Mouse (Mus musculus) embryonic facial prominence, embryonic 11.5 days (tissue): ENCODE results near the gene Eral1. TPM values are rescaled to one million over a fixed set of nuclear protein-coding genes. Genes with fewer than 3 reads are reported as not detected.
A peak's percentile ranks its signal among the peaks of the same experiment; 100 is the strongest.

Source experiments
- ATAC-seq: fragments of 200-750 bp; cut with Nextera tagmentation; replicated peaks from 2 replicates; pipeline ENCODE4 v1.8.0; 2017; ENCODE audit warnings: low read depth; ENCODE audit not compliant: insufficient number of reproducible peaks, low FRiP score, low TSS enrichment
- DNase-seq: peaks from one replicate; pipeline ENCODE4 v3.0.0-alpha.2; 2015; ENCODE audit warnings: low spot score
- H3K27ac ChIP-seq: fragments of 300-500 bp; sonication (generic); replicated peaks from 2 replicates; pipeline ENCODE4 v1.5.1; 2014; ENCODE audit warnings: mild to moderate bottlenecking, low read depth, low read length, control low read depth
- H3K27me3 ChIP-seq: fragments of 300-500 bp; sonication (generic); 2 replicates; pipeline ENCODE4 v1.6.1; 2014; ENCODE audit warnings: mild to moderate bottlenecking, low read length, moderate library complexity, mixed read lengths; ENCODE audit not compliant: control insufficient read depth, insufficient read depth
- H3K36me3 ChIP-seq: fragments of 300-500 bp; sonication (generic); replicated peaks from 2 replicates; pipeline ENCODE4 v1.6.1; 2014; ENCODE audit warnings: low read depth, mild to moderate bottlenecking, low read length, moderate library complexity, mixed read lengths; ENCODE audit not compliant: control insufficient read depth, insufficient read depth
- H3K4me1 ChIP-seq: fragments of 300-500 bp; sonication (generic); 2 replicates; pipeline ENCODE4 v1.6.1; 2014; ENCODE audit warnings: low read length, mixed read lengths; ENCODE audit not compliant: control insufficient read depth, insufficient read depth
- H3K4me2 ChIP-seq: fragments of 300-500 bp; sonication (generic); 2 replicates; pipeline ENCODE4 v1.6.1; 2014; ENCODE audit warnings: low read depth, mild to moderate bottlenecking, control low read depth, low read length, moderate library complexity
- H3K4me3 ChIP-seq: fragments of 300-500 bp; sonication (generic); 2 replicates; pipeline ENCODE4 v1.5.1; 2014; ENCODE audit warnings: low read depth, low read length, control low read depth
- H3K9ac ChIP-seq: fragments of 300-500 bp; sonication (generic); replicated peaks from 2 replicates; pipeline ENCODE4 v1.6.1; 2014; ENCODE audit warnings: mild to moderate bottlenecking, control low read depth, low read length
- H3K9me3 ChIP-seq: fragments of 300-500 bp; sonication (generic); replicated peaks from 2 replicates; pipeline ENCODE4 v1.6.1; 2016; ENCODE audit warnings: mild to moderate bottlenecking, low read length, inconsistent platforms, mixed read lengths; ENCODE audit not compliant: control insufficient read depth
- WGBS: fragments of 180-500 bp; shearing (Covaris S2); extraction: QIAGEN DNeasy Blood & Tissue Kit; methylation state at CpG from one replicate; pipeline ENCODE4 v1.1.7; 2014; 5-methylcytosine and 5-hydroxymethylcytosine counted together
- polyA plus RNA-seq: library from polyadenylated mRNA; unstranded; fragments of >200 nt; fragmentation: Nextera tagmentation; extraction: Ambion mirVana; gene quantifications from 2 replicates; pipeline ENCODE4 v1.2.1, GENCODE M21; 2014

The Eral1 gene
- polyA plus RNA-seq, 1 experiment from 2014 or later, result 37.5 TPM

- H3K27ac ChIP-seq, result no peak overlapping the region
- ATAC-seq (no peak), DNase-seq (no peak)
- no peak overlapping the region for H3K4me2 ChIP-seq
- 90% methylated on average over 5 of the region's 5 CpGs for WGBS
- no peak overlapping the region for H3K9ac ChIP-seq
- no peaks in the 10 kb centered on the region for H3K36me3 ChIP-seq
- no peaks in the 10 kb centered on the region for H3K4me1 ChIP-seq
- H3K9me3 ChIP-seq, result no peaks in the 10 kb centered on the region
- no peaks in the 10 kb centered on the region for H3K27me3 ChIP-seq
- H3K4me3 ChIP-seq, result no peak overlapping the region
Observed at GRCm38 (mm10) chr11:78102142-78102541, 22.0 kb upstream of the Eral1 start.

- WGBS, result 95% methylated on average over 11 of the region's 11 CpGs
Observed at GRCm38 (mm10) chr11:78100746-78101145, 20.6 kb upstream of the Eral1 start.

GRCm38 (mm10) chr11:78097077-78097476 is 16.9 kb upstream of the Eral1 start:
- no peak overlapping the region for H3K9ac ChIP-seq
- H3K36me3 ChIP-seq, result no peaks in the 10 kb centered on the region
- H3K4me1 ChIP-seq, result peaks cover 3% of the 10 kb centered on the region; the same call in 1 of the 2 replicates
- no peaks in the 10 kb centered on the region for H3K27me3 ChIP-seq
- 48% methylated on average over 3 of the region's 3 CpGs for WGBS
- H3K4me2 ChIP-seq, result peak overlapping the region; percentile 1; the same call in 1 of the 2 replicates
- H3K4me3 ChIP-seq, result no peak overlapping the region
- DNase-seq (no peak), ATAC-seq (no peak)
- H3K27ac ChIP-seq, result no peak overlapping the region
- no peaks in the 10 kb centered on the region for H3K9me3 ChIP-seq

More at GRCm38 (mm10) chr11:78100746-78101145, 20.6 kb upstream of the Eral1 start:
- no peak for DNase-seq
- no peak overlapping the region for H3K4me2 ChIP-seq
- no peak overlapping the region for H3K4me3 ChIP-seq
- H3K9me3 ChIP-seq, result no peaks in the 10 kb centered on the region
- no peaks in the 10 kb centered on the region for H3K36me3 ChIP-seq
- no peaks in the 10 kb centered on the region for H3K27me3 ChIP-seq
- no peak for ATAC-seq
- no peak overlapping the region for H3K9ac ChIP-seq
- H3K4me1 ChIP-seq, result peaks cover 3% of the 10 kb centered on the region; the same call in 1 of the 2 replicates
- H3K27ac ChIP-seq, result no peak overlapping the region

GRCm38 (mm10) chr11:78095144-78095516 is 14.9 kb upstream of the Eral1 start:
- no peaks in the 10 kb centered on the region for H3K36me3 ChIP-seq
- WGBS, result 29% methylated on average over 5 of the region's 5 CpGs
- peak overlapping the region; percentile 75 for H3K4me2 ChIP-seq
- no peaks in the 10 kb centered on the region for H3K9me3 ChIP-seq
- peak overlapping the region; percentile 82 for H3K4me3 ChIP-seq
- peaks cover 3% of the 10 kb centered on the region; the same call in 1 of the 2 replicates for H3K4me1 ChIP-seq
- 0 out of 2 replicates have a peak overlapping the region, but pooled peaks have one; percentile 35 for H3K27ac ChIP-seq
- DNase-seq (no peak), ATAC-seq (no peak)
- H3K9ac ChIP-seq, result peak overlapping the region; percentile 81
- H3K27me3 ChIP-seq, result no peaks in the 10 kb centered on the region

DNA sequence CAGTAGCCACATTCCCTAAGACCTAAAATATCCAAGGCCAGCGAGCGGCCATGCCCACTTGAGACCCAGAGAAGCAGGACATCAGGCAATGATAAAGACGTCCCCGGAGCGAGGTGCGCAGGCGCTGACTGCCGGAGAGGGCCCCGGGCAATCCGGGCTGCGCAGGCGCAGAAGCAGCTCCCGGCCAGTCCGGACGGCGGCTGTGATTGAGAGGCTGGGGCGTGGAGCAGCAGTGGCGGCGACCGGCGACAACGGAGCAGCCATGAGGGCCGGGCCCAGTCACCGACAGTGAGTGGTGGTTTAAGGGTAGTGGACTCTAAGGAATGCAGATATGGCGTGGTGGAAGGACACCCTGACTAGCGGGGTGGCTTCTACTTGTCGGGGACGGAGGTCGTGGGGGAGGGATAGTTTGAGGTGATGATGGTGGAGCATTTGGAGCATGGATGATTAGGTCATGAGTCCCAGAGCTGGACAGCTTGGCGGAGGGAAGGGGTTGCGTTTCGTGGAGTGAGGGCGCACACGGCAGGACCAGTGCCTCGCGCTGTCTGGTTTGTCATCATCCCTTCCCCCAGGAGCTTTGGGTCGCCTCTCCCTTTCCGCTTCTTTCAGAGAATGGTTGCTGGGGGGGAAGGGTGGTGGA is 14.4 kb upstream of the Eral1 start, which contains the start of gene Fam222b:
Gene Fam222b (plus strand): TSS at position 157 of the 640 bp plus-strand sequence.
- Histone ChIP-seq H3K27ac (0 out of 2 replicates have a peak within 1 kb of the TSS, but pooled peaks have one; percentile 35), H3K27me3 (no peaks in the 10 kb centered on the region), H3K4me1 (peaks cover 3% of the 10 kb centered on the region; the same call in 1 of the 2 replicates), H3K4me2 (peak within 1 kb of the TSS; percentile 75), H3K4me3 (peak within 1 kb of the TSS; percentile 82), H3K9ac (peak within 1 kb of the TSS; percentile 81), H3K9me3 (no peaks in the 10 kb centered on the region), H3K36me3 (no peaks in the 10 kb centered on the region)
- peak; percentile 92 for DNase-seq
- under 1% methylated on average over 38 of the region's 38 CpGs for WGBS
- ATAC-seq, result peak; percentile 92

- 0 out of 2 replicates have a peak overlapping the region, but pooled peaks have one; percentile 35 for H3K27ac ChIP-seq
Observed at GRCm38 (mm10) chr11:78094137-78094503, 13.9 kb upstream of the Eral1 start.

GRCm38 (mm10) chr11:78087756-78088281 is 7.6 kb upstream of the Eral1 start:
- Histone ChIP-seq H3K4me3 (no peak overlapping the region), H3K9me3 (no peaks in the 10 kb centered on the region), H3K27me3 (no peaks in the 10 kb centered on the region), H3K4me2 (no peak overlapping the region), H3K4me1 (no peaks in the 10 kb centered on the region), H3K36me3 (no peaks in the 10 kb centered on the region), H3K9ac (no peak overlapping the region), H3K27ac (no peak overlapping the region)
- DNase-seq (no peak), ATAC-seq (no peak)
- 82% methylated on average over 5 of the region's 5 CpGs for WGBS

More at GRCm38 (mm10) chr11:78094137-78094503, 13.9 kb upstream of the Eral1 start:
- 54% methylated on average over 11 of the region's 11 CpGs for WGBS
- Histone ChIP-seq H3K9ac (peak overlapping the region; percentile 81), H3K36me3 (no peaks in the 10 kb centered on the region), H3K4me2 (peak overlapping the region; percentile 75), H3K9me3 (no peaks in the 10 kb centered on the region), H3K4me1 (peaks cover 3% of the 10 kb centered on the region; the same call in 1 of the 2 replicates), H3K4me3 (peak overlapping the region; percentile 82), H3K27me3 (no peaks in the 10 kb centered on the region)
- ATAC-seq (no peak), DNase-seq (no peak)

DNA sequence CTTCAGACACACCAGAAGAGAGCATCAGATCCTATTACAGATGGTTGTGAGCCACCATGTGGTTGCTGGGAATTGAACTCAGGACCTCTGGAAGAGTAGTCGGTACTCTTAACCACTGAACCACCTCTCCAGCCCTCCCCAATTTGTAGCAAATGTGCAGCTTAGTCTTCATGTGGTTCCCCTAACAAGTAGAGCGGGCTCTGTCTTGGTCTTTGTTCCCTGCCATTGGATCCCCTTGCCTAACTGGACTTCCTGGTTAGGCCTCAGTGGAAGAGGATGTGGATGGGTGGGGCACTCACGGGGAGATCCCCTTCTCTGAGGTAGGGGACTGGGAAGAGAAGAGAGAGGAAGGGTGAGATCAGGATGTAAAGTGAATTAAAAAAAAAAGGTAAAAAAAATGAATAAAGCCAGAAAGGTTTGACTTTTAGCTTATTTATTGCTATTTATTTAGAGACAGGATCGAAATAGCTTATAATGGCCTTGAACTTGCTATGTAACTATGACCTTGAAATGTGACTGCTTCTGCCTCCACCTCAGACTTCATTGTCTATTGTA is 6.8 kb upstream of the Eral1 start:
- Histone ChIP-seq H3K9ac (no peak overlapping the region), H3K27ac (no peak overlapping the region), H3K9me3 (no peaks in the 10 kb centered on the region), H3K4me1 (no peaks in the 10 kb centered on the region), H3K36me3 (no peaks in the 10 kb centered on the region), H3K27me3 (no peaks in the 10 kb centered on the region), H3K4me2 (no peak overlapping the region), H3K4me3 (no peak overlapping the region)
- WGBS, result 78% methylated on average over 4 of the region's 4 CpGs
- DNase-seq (no peak), ATAC-seq (no peak)
